Mouse (Mus musculus): ENCODE measurements around the gene Ksr1.

Ksr1 gene

DNA sequence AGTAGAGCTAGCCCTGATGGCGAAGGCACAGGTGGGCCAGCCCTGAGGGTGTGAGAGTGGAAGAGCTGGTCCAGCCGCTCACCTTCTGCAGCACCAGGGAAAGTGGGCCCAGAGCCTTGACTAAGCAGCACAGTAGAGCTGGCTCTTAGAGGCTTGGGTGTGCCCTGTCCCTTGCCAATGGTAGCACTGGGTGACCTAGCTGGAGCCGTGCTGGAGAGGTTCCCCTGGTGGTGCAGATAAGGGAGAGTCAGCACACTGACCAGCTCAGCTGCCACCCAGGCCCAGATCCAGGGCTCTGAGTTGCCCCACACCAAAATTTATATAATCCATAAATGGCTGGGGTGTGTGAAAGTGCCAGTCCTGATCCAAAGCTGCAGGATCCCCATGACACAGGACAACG, 79.0 kb downstream of the Ksr1 start:
- DNase-seq (ENCODE audit: low read depth, low spot score): no peak

DNA sequence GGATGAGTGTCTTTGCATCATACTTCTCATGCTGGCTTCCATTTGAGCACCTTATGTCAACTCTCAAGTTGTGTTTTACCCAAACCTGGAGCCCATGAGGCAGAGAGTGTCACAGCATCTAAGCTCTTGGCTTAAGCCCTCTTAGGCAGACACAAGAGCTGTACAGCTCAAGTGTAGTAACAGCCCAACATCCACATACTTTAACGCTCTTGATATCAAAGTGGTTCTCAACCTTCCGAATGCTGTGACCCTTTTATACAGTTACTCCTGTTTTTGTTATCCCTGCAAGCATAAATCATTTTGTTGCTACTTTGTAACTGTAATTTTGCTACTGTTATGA, 80.0 kb downstream of the Ksr1 start:
- no peak for DNase-seq (ENCODE audit: low read depth, low spot score)

DNA sequence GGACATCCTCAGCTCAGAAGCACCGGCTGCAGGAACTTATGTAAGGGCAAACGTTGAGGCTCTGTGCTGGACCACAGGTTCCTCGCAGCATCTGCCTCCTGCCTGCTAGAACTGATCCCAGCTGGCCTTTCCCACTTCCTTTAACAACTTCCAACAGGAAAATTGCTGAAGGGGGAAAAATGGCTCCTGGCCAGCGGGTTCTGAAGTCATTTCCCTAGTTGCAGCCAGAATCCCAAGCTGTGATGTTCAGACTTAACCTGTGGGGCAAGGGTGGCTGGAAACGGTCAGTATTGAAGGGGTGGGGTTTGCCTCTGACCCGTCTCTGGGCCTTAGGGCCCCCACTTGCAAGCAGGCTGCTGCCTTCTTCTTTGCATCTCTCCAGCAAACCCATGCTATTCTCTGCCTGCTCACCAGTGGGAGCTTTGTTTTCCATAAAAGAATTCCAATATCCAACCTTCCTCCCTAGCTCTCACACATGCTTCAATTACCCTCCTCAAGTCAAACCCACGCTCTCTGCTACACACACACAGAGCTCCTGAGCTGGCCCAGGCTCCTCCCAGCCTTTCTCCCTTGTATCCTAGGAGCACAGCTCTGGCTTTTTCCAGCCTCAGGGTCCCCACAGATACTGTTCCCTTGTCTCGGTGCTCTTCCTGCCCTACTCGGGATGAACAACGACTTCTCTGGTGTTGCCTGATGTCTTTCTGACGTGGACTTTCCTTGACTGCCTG, 80.6 kb downstream of the Ksr1 start:
- DNase-seq (ENCODE audit: low read depth, low spot score): no peak

DNA sequence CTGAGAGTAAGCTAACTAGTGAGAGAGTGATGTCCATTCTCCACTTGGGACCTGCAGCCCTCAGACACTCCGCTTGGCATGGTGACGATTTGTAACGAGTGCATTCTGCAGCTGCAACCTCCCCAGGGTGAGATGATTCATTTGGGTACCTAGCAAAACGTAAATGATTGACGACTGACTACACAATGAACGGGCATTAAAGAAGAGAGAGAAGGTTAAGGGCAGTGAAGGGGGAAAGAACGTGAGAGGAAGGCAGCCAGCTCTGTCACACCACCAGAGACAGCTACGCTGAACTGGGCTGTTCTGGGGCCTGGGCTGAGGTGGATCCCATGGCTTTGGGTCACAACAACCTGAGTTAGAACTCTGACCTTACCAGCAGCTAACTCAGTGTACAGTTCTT, 81.9 kb downstream of the Ksr1 start:
- DNase-seq (ENCODE audit: low read depth, low spot score): no peak

DNA sequence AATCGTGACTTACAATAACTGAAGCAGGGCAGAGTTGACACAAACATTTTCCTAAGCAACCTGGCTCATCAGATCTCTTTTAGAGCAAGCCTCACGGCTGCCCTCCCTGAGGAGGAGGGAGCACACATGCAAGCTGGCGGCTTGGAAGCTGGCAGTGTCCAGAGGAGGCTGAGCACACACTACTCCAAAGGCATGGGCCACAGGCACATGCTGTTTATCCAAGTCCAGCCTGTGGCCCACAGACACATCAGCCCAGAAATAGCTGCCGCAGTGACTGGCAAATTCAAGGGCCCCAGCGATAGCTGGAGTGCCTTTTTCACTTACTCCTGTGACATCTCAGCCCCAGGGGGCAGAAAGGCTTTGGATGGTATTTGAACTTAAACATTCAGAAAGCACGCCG, 82.6 kb downstream of the Ksr1 start:
- no peak for DNase-seq (ENCODE audit: low read depth, low spot score)

DNA sequence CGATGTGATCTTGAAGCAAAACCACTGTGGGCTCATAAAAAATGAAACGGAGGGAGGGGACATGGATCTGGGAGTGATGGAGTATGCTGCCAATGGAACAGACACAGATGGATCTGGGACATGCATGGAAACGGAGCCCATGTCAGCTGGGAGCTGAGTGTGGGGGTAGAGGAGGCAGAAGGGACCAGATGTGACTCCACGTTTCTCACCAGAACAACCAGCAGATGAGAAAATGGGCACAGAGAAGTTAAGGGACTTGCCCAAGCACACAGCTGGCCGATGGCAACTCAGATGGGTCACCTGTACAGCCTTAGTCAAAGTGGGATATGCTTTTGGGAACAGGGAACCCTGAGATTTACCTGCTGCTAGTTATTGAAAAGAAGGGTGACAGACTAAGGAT, 83.3 kb downstream of the Ksr1 start:
- DNase-seq (ENCODE audit: low read depth, low spot score): no peak

DNA sequence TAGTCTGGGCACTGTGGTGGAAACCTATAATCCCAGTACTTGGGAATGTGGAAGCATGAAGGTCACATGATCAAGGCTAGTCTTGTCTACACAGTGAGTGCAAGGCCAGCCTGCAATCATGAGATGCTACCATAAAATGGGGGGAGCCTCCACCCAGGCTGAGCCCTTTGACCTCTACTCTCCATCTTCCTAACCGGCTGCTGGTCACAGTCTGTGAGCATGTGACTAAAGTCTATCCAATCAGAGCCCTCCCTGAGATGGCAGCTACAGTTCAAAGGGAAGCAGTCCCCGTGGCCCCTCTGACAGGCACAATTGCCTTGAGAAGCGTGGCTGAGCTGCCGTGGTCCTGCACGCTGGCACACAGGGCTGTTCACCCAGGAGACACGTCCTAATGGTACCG, 84.4 kb downstream of the Ksr1 start:
- DNase-seq (ENCODE audit: low read depth, low spot score): no peak

DNA sequence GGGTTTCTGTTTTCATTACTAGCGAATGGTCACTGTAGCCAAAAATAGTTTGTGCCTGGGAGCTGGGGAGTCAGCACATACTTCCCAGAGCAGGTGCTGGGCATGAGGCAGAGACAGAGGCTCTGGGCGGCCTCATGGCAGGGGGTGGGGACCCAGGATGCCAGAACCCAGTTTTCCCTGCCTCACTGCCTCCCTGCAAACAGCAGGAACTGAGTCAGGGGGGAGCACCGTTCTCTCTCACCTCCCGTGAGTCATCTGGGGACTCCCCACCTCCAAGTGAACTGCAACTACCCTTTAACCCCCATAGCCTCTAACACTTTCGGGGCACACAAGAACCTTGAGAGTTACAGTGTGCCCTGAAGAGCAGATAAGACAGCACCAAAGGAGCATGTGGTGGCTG, 86.4 kb downstream of the Ksr1 start:
- no peak for DNase-seq (ENCODE audit: low read depth, low spot score)

DNA sequence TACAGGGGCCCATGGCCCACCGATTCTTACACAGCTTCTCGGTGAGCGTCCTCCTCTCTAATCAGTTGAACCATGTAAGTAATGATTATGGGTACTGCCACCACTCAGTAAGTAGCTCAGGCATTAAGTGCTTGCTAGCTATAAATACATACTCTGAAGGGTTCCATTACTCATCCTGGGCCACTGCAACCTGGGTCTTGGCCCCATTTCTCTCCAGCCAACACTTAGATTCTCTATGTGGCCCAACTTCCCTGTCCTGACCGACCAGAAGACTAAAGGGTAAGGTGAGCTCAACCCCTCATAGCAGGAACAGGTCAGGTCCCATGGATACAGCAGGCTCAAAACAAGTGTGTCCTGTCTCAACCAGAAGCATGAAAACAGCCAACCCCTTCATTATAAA, 87.1 kb downstream of the Ksr1 start:
- DNase-seq (ENCODE audit: low read depth, low spot score): no peak

DNA sequence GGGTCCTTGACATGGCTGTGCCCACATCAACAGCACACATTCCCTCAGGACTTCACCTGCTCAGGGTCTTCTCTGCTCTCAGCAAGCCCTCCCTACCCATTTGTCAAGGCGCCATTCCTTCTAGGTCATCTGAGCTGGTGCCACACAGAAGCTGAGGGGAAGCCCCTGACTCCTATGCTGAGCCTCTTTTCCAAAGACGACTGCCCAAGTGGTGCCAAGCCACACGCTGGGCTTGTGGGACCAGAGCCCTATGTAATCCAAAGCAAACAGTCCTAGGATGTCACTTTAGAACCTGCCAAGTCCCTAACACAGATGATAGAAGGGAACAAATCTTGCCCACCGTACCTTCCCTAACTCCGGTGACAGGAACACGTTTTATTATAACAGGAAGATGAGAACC, 87.6 kb downstream of the Ksr1 start:
- DNase-seq (ENCODE audit: low read depth, low spot score): no peak

DNA sequence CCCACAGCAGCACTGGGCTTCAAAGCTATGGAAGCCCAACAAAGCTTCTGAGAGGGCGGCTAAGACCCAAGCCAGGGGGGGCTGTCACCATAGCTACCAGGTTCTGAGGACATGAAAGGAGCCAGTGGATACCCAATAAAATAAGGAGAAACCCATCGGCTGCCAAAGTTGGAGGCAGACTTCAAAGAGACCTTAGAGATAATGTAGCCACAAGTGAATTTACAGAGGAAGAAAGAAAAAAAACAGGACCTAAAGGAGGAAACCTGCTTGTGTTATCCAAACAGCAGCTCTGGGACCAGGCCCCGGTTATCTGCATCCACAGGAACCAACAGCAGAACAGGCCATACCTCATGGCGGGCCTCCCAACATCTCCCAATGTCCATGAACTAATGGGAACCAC, 88.4 kb downstream of the Ksr1 start:
- DNase-seq (ENCODE audit: low read depth, low spot score): no peak

DNA sequence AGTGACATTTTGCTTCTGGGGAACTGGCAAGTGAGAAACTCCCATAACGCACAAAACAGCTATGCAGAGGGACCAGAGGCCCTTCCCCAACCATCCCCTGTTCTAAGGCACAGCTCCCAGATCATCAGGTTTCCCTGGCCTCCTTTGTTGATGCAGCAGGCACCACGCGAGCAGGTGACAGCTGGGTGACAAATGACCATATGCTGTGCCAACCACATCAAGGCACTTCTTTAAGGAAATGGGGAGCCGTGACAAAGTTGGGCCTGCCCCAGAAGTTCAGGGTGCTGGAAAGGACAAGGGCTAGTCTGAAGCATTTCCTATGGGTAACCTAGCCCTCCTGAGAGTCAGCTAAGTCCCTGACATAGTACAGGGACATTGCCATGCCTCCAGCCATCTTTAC, 89.3 kb downstream of the Ksr1 start:
- no peak for DNase-seq (ENCODE audit: low read depth, low spot score)

DNA sequence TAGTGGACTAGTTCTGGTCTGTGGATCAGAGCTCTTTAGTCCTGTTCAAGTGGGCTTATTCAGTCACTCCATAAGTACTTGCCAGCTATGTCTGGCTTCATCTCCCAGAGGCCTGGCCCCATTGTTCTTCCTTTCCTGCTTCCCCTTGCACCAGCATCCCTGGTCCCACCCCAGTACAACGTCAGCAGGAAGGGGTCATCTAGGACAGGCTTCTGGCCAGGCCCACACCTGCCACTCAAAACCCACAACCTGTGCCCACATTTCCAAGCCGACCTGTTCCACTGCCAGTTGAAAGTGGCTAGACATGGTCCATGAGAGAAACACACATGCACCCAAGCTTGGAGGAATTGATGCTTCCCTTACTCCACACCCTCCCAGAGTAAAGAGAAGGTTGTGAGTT, 90.2 kb downstream of the Ksr1 start:
- DNase-seq (ENCODE audit: low read depth, low spot score): no peak

DNA sequence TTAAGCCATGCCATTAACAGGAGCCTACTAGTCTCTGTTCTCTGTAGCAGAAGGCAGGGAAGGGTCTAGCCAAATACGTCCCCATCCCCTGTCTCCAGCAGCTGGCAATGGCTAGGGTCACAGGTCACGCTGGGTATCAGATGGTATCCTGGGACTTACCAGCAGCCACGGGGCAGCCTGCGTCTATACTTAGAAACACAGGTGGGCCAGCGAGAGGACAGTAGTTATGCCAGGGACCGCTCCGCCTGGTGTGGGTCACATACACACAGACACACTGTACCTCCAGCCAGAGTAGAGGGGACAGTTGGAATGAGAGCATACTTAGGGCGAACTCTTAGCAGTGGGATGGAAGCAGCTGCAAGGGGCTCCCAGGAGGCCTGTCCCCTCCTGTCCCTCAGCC, 91.0 kb downstream of the Ksr1 start:
- no peak for DNase-seq (ENCODE audit: low read depth, low spot score)

DNA sequence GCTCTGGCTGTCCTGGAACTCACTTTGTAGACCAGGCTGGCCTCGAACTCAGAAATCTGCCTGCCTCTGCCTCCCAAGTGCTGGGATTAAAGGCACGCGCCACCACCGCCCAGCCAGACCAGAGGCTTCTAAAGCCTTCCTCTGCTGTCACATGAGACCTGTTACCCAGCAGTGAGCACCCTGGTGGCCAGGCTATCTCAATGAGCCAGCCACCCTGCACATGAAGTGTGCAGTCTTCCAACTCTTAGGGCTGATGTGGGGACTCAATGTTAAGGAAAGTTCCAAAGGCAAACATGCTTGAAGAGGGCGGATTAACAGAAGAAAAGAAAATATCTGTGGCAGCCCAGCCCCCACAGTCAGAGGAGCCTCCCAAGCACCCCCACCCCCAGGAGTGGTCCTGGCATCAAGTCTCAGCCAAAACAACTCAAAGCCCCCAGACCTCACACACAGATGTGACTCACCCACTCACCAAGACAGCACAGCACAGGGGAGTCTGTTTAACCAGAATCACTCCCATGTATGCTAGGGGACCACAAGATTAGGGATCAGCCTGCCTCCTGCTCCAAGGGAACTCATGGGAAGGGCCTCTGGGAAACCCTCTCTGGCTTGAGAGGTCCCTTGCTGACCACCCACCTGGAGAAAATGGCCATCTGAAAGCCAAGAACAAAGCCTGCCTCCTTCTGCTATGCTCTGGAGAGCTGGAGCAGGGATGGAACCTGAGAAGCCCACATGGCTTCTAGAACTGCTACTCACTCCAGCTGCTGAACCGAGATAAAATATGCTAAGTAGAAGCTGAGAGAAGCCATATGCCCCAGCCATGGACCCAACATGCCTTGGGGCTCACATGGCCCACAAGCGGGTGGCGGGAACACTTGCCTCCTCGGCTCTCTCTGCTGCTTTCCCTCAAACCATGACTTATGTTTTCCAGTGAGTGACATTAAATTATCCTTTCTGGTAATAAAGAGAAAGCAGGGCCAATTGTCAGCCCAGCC, 91.8 kb downstream of the Ksr1 start:
- no peak for DNase-seq (ENCODE audit: low read depth, low spot score)

DNA sequence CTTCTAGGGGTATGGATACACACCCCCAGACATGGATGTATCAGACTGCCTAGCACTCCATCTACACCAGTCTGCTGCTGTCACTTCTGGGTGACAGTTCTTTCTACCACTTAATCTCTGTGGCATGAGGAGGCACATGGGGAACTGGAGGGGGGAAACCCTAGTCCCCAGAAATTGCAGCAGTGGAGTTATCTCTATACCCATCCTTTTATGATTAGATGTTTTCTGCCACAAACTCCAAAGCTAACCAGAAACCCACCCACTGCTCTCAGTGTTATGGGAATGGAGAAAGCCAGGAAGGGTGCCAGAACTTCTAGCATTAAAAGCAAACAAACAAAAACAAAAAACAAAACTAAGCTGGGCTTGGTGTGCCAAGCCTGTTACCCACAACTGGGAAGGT, 92.8 kb downstream of the Ksr1 start:
- no peak for DNase-seq (ENCODE audit: low read depth, low spot score)

DNA sequence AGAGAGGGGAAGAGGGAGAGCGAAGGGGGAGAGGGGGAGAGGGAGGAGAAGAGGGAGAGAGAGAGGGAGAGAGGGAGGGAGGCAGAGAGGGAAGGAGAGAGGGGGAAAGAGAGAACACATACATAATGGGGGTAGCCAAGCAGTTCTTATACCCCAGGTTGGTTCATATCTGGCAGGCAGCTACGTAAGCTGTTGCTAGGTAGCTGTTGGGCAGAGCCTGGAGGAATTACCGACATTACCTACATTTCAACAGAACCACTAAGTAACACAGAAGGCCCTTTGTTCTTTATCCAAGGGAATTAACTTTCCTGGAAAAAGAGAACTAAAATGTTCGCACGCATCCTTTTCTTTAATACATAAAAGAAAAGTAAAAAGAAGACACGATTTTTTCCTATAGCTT, 93.4 kb downstream of the Ksr1 start:
- no peak for DNase-seq (ENCODE audit: low read depth, low spot score)

DNA sequence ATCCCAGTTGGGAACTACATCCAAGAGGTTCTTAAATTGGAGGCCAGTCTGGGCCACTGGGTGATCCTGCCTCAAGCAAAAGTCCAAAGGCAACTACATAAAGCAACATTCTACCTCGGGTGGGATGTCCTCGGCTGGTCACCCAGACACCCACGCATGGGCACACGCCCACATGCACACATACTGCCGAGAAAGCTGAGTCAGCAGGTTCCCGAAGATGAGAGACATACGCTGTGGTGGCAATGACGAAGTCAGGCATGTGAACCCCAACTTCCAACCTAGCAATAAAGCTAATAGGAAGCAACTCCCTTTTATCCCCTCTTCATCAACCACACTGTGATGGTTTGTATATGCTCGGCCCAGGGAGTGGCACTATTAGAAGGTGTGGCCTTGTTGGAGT, 94.7 kb downstream of the Ksr1 start:
- DNase-seq (ENCODE audit: low read depth, low spot score): no peak

DNA sequence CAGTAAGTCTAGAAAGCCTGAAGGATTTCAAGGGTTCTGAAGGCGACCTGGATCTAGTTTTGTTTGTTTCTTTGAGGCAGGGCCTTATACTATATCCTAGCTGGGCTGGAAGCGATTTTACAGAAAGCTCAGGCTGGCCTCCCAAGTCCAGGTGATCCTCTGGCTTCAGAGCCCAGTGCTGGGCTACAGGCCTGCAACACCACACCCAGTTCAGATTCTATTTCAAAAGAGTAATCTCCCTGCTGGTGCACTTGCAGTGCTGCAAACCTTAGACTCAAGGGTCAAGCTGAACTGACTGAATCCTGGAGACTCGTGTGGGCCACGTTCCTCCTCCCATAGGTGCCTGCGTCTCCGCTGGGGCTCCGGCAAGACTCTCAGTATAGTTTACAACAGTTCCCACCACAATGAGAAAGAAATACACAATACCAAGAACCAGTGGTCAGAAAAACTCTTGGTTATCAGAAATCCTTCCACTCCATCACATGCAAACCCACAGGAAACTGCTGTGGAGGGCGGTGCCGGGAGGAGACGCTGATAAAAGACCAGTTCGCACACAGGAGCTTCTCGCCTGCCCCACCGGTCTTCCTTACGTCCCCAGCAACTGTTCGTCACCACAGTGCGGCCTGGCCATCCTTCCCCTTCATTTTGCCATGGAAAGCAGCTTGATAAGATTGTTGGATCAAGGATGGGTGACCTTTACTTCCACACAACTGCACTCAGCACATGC, 95.3 kb downstream of the Ksr1 start:
- DNase-seq (ENCODE audit: low read depth, low spot score): no peak

DNA sequence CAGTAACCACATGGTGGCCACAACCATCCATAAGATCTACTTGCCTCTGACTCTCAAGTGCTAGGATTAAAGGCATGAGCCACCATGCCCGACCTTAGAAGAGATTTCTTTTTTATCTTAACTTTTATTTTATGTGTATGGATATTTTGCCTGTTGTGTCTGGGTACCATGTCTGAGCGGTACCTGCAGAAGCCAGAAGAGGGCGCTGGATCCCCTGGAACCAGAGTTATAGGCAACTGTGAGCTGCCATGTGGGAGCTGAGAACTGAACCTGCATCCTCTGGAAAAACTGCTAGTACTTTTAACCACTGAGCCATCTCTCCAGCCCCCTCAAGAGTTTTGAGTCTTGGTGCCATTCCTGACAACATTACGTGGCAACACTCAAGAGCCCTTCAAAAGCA, 97.3 kb downstream of the Ksr1 start:
- DNase-seq (ENCODE audit: low read depth, low spot score): no peak

DNA sequence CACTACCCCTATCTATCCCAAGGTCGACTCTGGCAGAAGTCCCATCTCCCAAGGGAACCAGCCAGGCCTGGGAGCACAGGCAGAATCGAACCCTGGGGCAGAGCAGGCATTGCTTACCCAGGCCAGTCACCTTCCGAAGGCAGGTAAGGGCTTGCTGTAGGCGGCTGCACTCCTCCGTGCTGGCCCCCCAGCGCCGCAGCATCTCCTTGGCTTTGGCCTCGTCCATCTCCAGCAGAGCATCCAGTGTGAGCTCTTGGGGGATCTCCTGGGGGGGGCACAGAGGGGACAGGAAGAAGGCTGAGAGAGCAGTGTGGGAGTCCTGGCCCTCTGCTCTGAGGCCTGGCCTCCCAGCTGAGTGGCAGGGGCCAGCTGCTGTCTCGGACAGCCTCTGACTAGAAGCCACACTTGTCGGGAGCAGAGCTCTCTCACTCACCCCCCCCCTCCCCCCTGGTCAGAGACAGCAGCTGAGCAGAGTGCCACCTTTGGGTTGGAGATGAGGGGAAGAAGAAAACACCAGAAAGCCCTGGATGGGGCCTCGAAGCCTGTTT, 99.0 kb downstream of the Ksr1 start:
- DNase-seq (ENCODE audit: low read depth, low spot score): no peak

DNA sequence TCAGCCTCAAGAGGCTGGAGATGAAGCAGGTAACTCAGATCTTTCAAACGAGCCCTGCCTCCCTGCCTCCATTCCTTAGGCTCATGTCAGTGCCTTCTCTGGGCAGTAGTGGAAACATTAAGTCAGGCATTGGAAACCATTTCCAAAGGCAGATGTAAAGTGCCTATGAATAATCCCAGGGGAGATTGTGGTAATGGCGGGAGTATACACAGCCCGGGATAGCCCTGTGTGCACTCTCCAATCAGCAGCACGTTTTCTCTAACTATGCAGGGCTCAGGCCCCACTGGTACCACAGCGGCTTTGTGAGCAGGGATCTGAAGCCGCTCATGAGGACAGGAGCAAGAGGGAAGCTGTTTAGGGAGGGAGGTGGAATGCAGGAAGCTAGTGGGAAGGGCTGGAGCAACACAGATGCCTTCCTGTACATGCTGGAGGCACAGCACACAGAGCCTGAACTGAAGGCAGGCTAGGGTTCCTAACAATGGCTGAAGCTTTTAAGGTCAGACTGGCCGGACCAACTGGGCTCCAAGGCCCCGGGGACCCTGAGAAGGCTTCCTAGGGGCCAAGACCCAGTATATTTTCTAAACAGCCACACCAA, 99.5 kb downstream of the Ksr1 start:
- no peak for DNase-seq (ENCODE audit: low read depth, low spot score)

Measured in embryo, embryonic 11.5 days (tissue).